Mouse (Mus musculus) c-Kit-positive CD71-positive TER-119-negative erythroid progenitor cells, embryonic 14.5 days (primary cell): ENCODE measurements around the gene Nt5c3b.

Experiments
- DNase-seq: peaks from one replicate; pipeline ENCODE4 v3.0.0-alpha.2; 2013; ENCODE audit warnings: low read depth

Gene Nt5c3b

GRCm38 (mm10) chr11:100428612-100429199 lies 12.9 kb downstream of the Nt5c3b start:
- no peak for DNase-seq

GRCm38 (mm10) chr11:100426820-100427219 lies 14.8 kb downstream of the Nt5c3b start:
- no peak for DNase-seq

GRCm38 (mm10) chr11:100425851-100426250 lies 15.8 kb downstream of the Nt5c3b start:
- DNase-seq: peak; percentile 78

- no peak for DNase-seq
Measured at GRCm38 (mm10) chr11:100423836-100424235, 17.8 kb downstream of the Nt5c3b start.

- no peak for DNase-seq
Measured at GRCm38 (mm10) chr11:100421537-100421936, 20.1 kb downstream of the Nt5c3b start.

GRCm38 (mm10) chr11:100414914-100415822 lies 26.4 kb downstream of the Nt5c3b start, which contains the start of gene Fkbp10:
Gene Fkbp10 (plus strand): TSS chr11:100415697.
- DNase-seq: no peak

GRCm38 (mm10) chr11:100414021-100414913 lies 27.3 kb downstream of the Nt5c3b start, which contains the start of gene P3h4:
Gene P3h4 (minus strand): TSS chr11:100414836.
- no peak for DNase-seq

GRCm38 (mm10) chr11:100413541-100413940 lies 28.1 kb downstream of the Nt5c3b start:
- DNase-seq: no peak

- no peak for DNase-seq
Measured at GRCm38 (mm10) chr11:100411736-100412135, 29.9 kb downstream of the Nt5c3b start.

GRCm38 (mm10) chr11:100409686-100410085 lies 31.9 kb downstream of the Nt5c3b start:
- no peak for DNase-seq

GRCm38 (mm10) chr11:100408835-100409462 lies 32.7 kb downstream of the Nt5c3b start:
- no peak for DNase-seq

- peak; percentile 40 for DNase-seq
Measured at GRCm38 (mm10) chr11:100408076-100408834, 33.4 kb downstream of the Nt5c3b start.

- no peak for DNase-seq
Measured at GRCm38 (mm10) chr11:100406995-100407705, 34.5 kb downstream of the Nt5c3b start.

GRCm38 (mm10) chr11:100406273-100406672 lies 35.3 kb downstream of the Nt5c3b start:
- DNase-seq: no peak

GRCm38 (mm10) chr11:100404456-100405074 lies 37.0 kb downstream of the Nt5c3b start:
- DNase-seq: no peak

- DNase-seq: no peak
Measured at GRCm38 (mm10) chr11:100403445-100404134, 38.0 kb downstream of the Nt5c3b start.

- DNase-seq: no peak
Measured at GRCm38 (mm10) chr11:100402682-100403081, 38.9 kb downstream of the Nt5c3b start.

GRCm38 (mm10) chr11:100402240-100402639 lies 39.4 kb downstream of the Nt5c3b start:
- DNase-seq: peak; percentile 40

- no peak for DNase-seq
Measured at GRCm38 (mm10) chr11:100400842-100401241, 40.8 kb downstream of the Nt5c3b start.
